Mouse (Mus musculus): ENCODE measurements around the gene Wasf3. TPM values are rescaled to one million over a fixed set of nuclear protein-coding genes. Genes with fewer than 3 reads are reported as not detected.
"Not testable (repeated sequence)": the region's sequence is repeated elsewhere in the genome, so short reads cannot be mapped to it uniquely, and the experiment has no call there.

Gene Wasf3
- total RNA-seq, 1 experiment from 2014 or later: not detected

DNA sequence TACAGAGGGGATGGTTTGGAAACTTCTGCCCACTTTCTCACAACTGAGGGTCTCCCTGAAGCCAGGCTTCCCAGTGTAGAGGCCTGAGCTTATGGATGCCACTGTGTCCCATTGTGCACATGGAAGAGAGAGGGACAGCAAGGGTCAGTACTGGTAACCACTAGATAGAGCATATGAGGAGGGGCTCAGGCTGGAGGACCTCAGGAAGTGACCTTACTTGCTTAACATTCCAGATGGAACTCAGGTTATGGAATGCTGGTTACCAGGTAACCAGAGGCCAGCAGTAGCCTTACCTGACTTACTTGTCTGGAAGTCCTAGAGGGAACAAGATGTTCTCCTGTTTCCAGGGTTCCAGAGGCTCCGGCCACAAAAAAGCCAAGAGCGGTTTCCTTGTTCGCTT lies 96.9 kb downstream of the Wasf3 start, which contains the start of gene Gm6408:
TSS of gene Gm6408 (plus strand) at position 301 of the 400 bp plus-strand sequence.
- not testable (repeated sequence) for ATAC-seq (replicated peaks in 1 of 2; ENCODE audit: insufficient read depth in 1 of 2, low FRiP score in 2 of 2, low TSS enrichment in 1 of 2, low read depth in 1 of 2, poor library complexity in 2 of 2, severe bottlenecking in 2 of 2)

DNA sequence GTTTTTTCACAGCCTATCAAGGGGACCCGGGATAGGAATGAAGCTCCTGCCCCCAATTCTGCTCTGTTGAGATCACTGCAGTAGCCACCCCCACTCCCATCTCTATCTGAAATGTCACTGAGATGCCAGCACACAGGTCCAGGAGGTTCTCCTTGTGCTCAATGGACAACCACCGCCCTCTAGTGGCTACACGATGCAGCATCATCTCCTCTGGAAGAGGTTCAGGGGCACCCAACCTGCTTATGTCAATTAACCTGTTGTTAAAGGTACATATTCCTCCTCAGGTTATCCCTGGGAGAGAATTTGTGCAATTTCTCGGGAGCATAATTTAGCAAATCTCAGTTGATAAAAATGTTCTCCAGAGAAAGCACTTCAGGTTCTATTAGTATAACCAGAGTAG lies 104.2 kb downstream of the Wasf3 start:
- ATAC-seq (replicated peaks in 1 of 2; ENCODE audit: insufficient read depth in 1 of 2, low FRiP score in 2 of 2, low TSS enrichment in 1 of 2, low read depth in 1 of 2, poor library complexity in 2 of 2, severe bottlenecking in 2 of 2): not testable (repeated sequence)

DNA sequence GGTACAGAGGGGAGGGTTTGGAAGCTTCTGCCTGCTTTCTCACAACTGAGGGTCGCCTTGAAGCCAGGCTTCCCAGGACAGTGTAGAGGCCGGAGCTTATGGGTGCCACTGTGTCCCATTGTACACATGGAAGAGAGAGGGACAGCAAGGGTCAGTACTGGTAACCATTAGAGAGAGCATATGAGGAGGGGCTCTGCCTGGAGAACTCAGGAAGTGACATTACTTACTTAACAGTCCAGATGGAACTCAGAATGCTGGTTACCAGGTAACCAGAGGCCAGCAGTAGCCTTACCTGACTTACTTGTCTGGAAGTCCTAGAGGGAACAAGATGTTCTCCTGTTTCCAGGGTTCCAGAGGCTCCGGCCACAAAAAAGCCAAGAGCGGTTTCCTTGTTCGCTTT lies 106.3 kb downstream of the Wasf3 start, which contains the start of gene Gm6370:
TSS of gene Gm6370 (plus strand) at position 301 of the 400 bp plus-strand sequence.
- ATAC-seq (replicated peaks in 1 of 2; ENCODE audit: insufficient read depth in 1 of 2, low FRiP score in 2 of 2, low TSS enrichment in 1 of 2, low read depth in 1 of 2, poor library complexity in 2 of 2, severe bottlenecking in 2 of 2): not testable (repeated sequence)

DNA sequence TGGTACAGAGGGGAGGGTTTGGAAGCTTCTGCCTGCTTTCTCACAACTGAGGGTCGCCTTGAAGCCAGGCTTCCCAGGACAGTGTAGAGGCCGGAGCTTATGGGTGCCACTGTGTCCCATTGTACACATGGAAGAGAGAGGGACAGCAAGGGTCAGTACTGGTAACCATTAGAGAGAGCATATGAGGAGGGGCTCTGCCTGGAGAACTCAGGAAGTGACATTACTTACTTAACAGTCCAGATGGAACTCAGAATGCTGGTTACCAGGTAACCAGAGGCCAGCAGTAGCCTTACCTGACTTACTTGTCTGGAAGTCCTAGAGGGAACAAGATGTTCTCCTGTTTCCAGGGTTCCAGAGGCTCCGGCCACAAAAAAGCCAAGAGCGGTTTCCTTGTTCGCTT lies 117.3 kb downstream of the Wasf3 start, which contains the start of gene 4930449I24Rik:
TSS of gene 4930449I24Rik (plus strand) at position 301 of the 400 bp plus-strand sequence.
- not testable (repeated sequence) for ATAC-seq (replicated peaks in 1 of 2; ENCODE audit: insufficient read depth in 1 of 2, low FRiP score in 2 of 2, low TSS enrichment in 1 of 2, low read depth in 1 of 2, poor library complexity in 2 of 2, severe bottlenecking in 2 of 2)

DNA sequence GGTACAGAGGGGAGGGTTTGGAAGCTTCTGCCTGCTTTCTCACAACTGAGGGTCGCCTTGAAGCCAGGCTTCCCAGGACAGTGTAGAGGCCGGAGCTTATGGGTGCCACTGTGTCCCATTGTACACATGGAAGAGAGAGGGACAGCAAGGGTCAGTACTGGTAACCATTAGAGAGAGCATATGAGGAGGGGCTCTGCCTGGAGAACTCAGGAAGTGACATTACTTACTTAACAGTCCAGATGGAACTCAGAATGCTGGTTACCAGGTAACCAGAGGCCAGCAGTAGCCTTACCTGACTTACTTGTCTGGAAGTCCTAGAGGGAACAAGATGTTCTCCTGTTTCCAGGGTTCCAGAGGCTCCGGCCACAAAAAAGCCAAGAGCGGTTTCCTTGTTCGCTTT lies 129.0 kb downstream of the Wasf3 start, which contains the start of gene Gm3402:
TSS of gene Gm3402 (plus strand) at position 301 of the 400 bp plus-strand sequence.
- not testable (repeated sequence) for ATAC-seq (replicated peaks in 1 of 2; ENCODE audit: insufficient read depth in 1 of 2, low FRiP score in 2 of 2, low TSS enrichment in 1 of 2, low read depth in 1 of 2, poor library complexity in 2 of 2, severe bottlenecking in 2 of 2)

Other genes with a start within 250 kb of the Wasf3 start
- not detected in 2 replicates for gene Gm5565, start 224.4 kb upstream of the Wasf3 start, total RNA-seq (2017)
- gene Gm6309, start 214.3 kb upstream of the Wasf3 start, total RNA-seq (2017): not detected in 2 replicates
- not detected in 2 replicates for gene 1700001J03Rik, start 199.7 kb upstream of the Wasf3 start, total RNA-seq (2017)
- gene Rnf6, start 163.4 kb upstream of the Wasf3 start, total RNA-seq (2017): 54.3 and 74.0 TPM in 2 replicates
- 35.8 and 42.7 TPM in 2 replicates for gene Cdk8, start 153.8 kb upstream of the Wasf3 start, total RNA-seq (2017)
- not detected in 2 replicates for gene Gm6408, start 97.0 kb downstream of the Wasf3 start, total RNA-seq (2017)
- gene Gm6370, start 106.4 kb downstream of the Wasf3 start, total RNA-seq (2017): not detected in 2 replicates
- not detected in 2 replicates for gene 4930449I24Rik, start 117.4 kb downstream of the Wasf3 start, total RNA-seq (2017)
- gene Gm3402, start 129.1 kb downstream of the Wasf3 start, total RNA-seq (2017): not detected in 2 replicates
- gene Gm3404, start 140.8 kb downstream of the Wasf3 start, total RNA-seq (2017): not detected in 2 replicates
- not detected in 2 replicates for gene Gm3409, start 152.7 kb downstream of the Wasf3 start, total RNA-seq (2017)
- gene Gm3415, start 171.2 kb downstream of the Wasf3 start, total RNA-seq (2017): not detected in 2 replicates
- not detected in 2 replicates for gene Gpr12, start 200.3 kb downstream of the Wasf3 start, total RNA-seq (2017)

Measured in hematopoietic stem cell, adult 5-6 weeks (primary cell).